In genomic region chr12:13382046-13382445, GRCm38 (mm10) we compare ENCODE assay signal across 18 mouse cellular contexts.
"Had no signal": no experiment of that assay in that cellular context is flagged by ENCODE, and none has a peak within 500 bp of the region (broad histone marks: within the 10 kb centered on the region; RNA-seq: fewer than 3 reads in every experiment).

No protein-coding gene starts in this region.

- H3K9ac ChIP-seq: kidney, embryonic 15.5 days; limb, embryonic 12.5 days; limb, embryonic 15.5 days; liver, embryonic 14.5 days; liver, postnatal 0 days; lung, embryonic 14.5 days; midbrain, embryonic 12.5 days; midbrain, embryonic 15.5 days; neural tube, embryonic 12.5 days had no signal

- DNase-seq: kidney, adult 8-10 months; kidney, postnatal 10 days; kidney, postnatal 36 days; left cerebral cortex, postnatal 4 days; liver, postnatal 0 days; lung, embryonic 14.5 days; thymus, adult 18-20 months; thymus, postnatal 36 days had no signal

- H3K36me3 ChIP-seq: limb, embryonic 12.5 days; midbrain, embryonic 12.5 days; midbrain, embryonic 15.5 days had no signal

- H3K4me1 ChIP-seq: kidney, embryonic 15.5 days; limb, embryonic 12.5 days; limb, embryonic 15.5 days; midbrain, embryonic 12.5 days; midbrain, embryonic 15.5 days; neural tube, embryonic 12.5 days had no signal

- ATAC-seq: liver, postnatal 0 days; lung, postnatal 0 days; midbrain, embryonic 15.5 days had no signal

- H3K4me3 ChIP-seq: kidney, embryonic 15.5 days; limb, embryonic 12.5 days; limb, embryonic 15.5 days; midbrain, embryonic 12.5 days; midbrain, embryonic 15.5 days; neural tube, embryonic 12.5 days had no signal

- H3K27ac ChIP-seq: kidney, embryonic 15.5 days; limb, embryonic 12.5 days; limb, embryonic 15.5 days; liver, embryonic 14.5 days; macrophage; midbrain, embryonic 12.5 days; midbrain, embryonic 15.5 days; neural tube, embryonic 12.5 days had no signal

- H3K4me2 ChIP-seq: kidney, embryonic 15.5 days; limb, embryonic 12.5 days; limb, embryonic 15.5 days; liver, embryonic 11.5 days; lung, embryonic 14.5 days; midbrain, embryonic 12.5 days; midbrain, embryonic 15.5 days; neural tube, embryonic 12.5 days had no signal

- H3K9me3 ChIP-seq: kidney, embryonic 15.5 days; limb, embryonic 12.5 days; limb, embryonic 15.5 days; midbrain, embryonic 12.5 days; midbrain, embryonic 15.5 days; neural tube, embryonic 12.5 days had no signal

- H3K27me3 ChIP-seq: kidney, embryonic 15.5 days; limb, embryonic 12.5 days; limb, embryonic 15.5 days; midbrain, embryonic 12.5 days; midbrain, embryonic 15.5 days; neural tube, embryonic 12.5 days had no signal
